Mouse (Mus musculus): ENCODE results near the gene Hdac9. TPM values are rescaled to one million over a fixed set of nuclear protein-coding genes. Genes with fewer than 3 reads are reported as not detected.
"Not testable (repeated sequence)": the region's sequence is repeated elsewhere in the genome, so short reads cannot be mapped to it uniquely, and the experiment has no call there.

Hdac9 gene
- polyA plus RNA-seq, 1 experiment from 2014 or later: 5.1 TPM

GRCm38 (mm10) chr12:34452643-34453042, 464.3 kb downstream of the Hdac9 start:
- no peak for ATAC-seq (replicated peaks; ENCODE audit: low FRiP score)
- Histone ChIP-seq H3K27ac (no peak overlapping the region), H3K4me3 (replicated peaks) (no peak overlapping the region), H3K9me3 (replicated peaks) (no peaks in the 10 kb centered on the region), H3K27me3 (no peaks in the 10 kb centered on the region), H3K4me1 (no peaks in the 10 kb centered on the region), H3K36me3 (no peaks in the 10 kb centered on the region), H3K9ac (no peak overlapping the region), H3K4me2 (no peak overlapping the region)
- 64% methylated on average over 5 of the region's 5 CpGs for WGBS

GRCm38 (mm10) chr12:34451198-34451597, 465.7 kb downstream of the Hdac9 start:
- no peak overlapping the region for H3K27ac ChIP-seq
- no peaks in the 10 kb centered on the region for H3K4me1 ChIP-seq
- WGBS: 67% methylated on average over 2 of the region's 2 CpGs
- H3K27me3 ChIP-seq: no peaks in the 10 kb centered on the region
- H3K36me3 ChIP-seq: no peaks in the 10 kb centered on the region
- no peak overlapping the region for H3K4me3 ChIP-seq (replicated peaks)
- H3K4me2 ChIP-seq: no peak overlapping the region
- no peaks in the 10 kb centered on the region for H3K9me3 ChIP-seq (replicated peaks)
- no peak for ATAC-seq (replicated peaks; ENCODE audit: low FRiP score)
- H3K9ac ChIP-seq: no peak overlapping the region

- H3K36me3 ChIP-seq; H3K4me1 ChIP-seq; H3K27ac ChIP-seq; H3K27me3 ChIP-seq; ATAC-seq (replicated peaks; ENCODE audit: low FRiP score); H3K4me2 ChIP-seq; H3K9me3 ChIP-seq (replicated peaks); H3K9ac ChIP-seq; H3K4me3 ChIP-seq (replicated peaks): not testable (repeated sequence)
- WGBS: 88% methylated on average over 1 of the region's 1 CpGs
Observed at GRCm38 (mm10) chr12:34444724-34445123, 472.2 kb downstream of the Hdac9 start.

- Histone ChIP-seq H3K4me1 (no peaks in the 10 kb centered on the region), H3K27ac (no peak overlapping the region), H3K9ac (no peak overlapping the region), H3K4me3 (replicated peaks) (no peak overlapping the region), H3K27me3 (no peaks in the 10 kb centered on the region), H3K36me3 (no peaks in the 10 kb centered on the region), H3K9me3 (replicated peaks) (no peaks in the 10 kb centered on the region), H3K4me2 (no peak overlapping the region)
- 72% methylated on average over 8 of the region's 8 CpGs for WGBS
- no peak for ATAC-seq (replicated peaks; ENCODE audit: low FRiP score)
Observed at GRCm38 (mm10) chr12:34440930-34441329, 476.0 kb downstream of the Hdac9 start.

GRCm38 (mm10) chr12:34432919-34433318, 484.0 kb downstream of the Hdac9 start:
- Histone ChIP-seq H3K4me2 (no peak overlapping the region), H3K27ac (no peak overlapping the region), H3K4me3 (replicated peaks) (no peak overlapping the region), H3K27me3 (no peaks in the 10 kb centered on the region), H3K9ac (no peak overlapping the region), H3K36me3 (no peaks in the 10 kb centered on the region), H3K4me1 (no peaks in the 10 kb centered on the region), H3K9me3 (replicated peaks) (no peaks in the 10 kb centered on the region)
- 47% methylated on average over 6 of the region's 6 CpGs for WGBS
- no peak for ATAC-seq (replicated peaks; ENCODE audit: low FRiP score)

GRCm38 (mm10) chr12:34432461-34432860, 484.4 kb downstream of the Hdac9 start:
- H3K4me3 ChIP-seq (replicated peaks): no peak overlapping the region
- no peaks in the 10 kb centered on the region for H3K36me3 ChIP-seq
- no peak overlapping the region for H3K9ac ChIP-seq
- no peaks in the 10 kb centered on the region for H3K9me3 ChIP-seq (replicated peaks)
- 46% methylated on average over 5 of the region's 5 CpGs for WGBS
- no peak overlapping the region for H3K27ac ChIP-seq
- ATAC-seq (replicated peaks; ENCODE audit: low FRiP score): no peak; the same call in 1 of the 2 replicates
- no peaks in the 10 kb centered on the region for H3K4me1 ChIP-seq
- no peaks in the 10 kb centered on the region for H3K27me3 ChIP-seq
- no peak overlapping the region for H3K4me2 ChIP-seq

- H3K4me3 ChIP-seq (replicated peaks): no peak overlapping the region
- H3K4me1 ChIP-seq: no peaks in the 10 kb centered on the region
- no peak for ATAC-seq (replicated peaks; ENCODE audit: low FRiP score)
- no peaks in the 10 kb centered on the region for H3K36me3 ChIP-seq
- H3K4me2 ChIP-seq: no peak overlapping the region
- no peaks in the 10 kb centered on the region for H3K27me3 ChIP-seq
- WGBS: 83% methylated on average over 5 of the region's 5 CpGs
- no peak overlapping the region for H3K27ac ChIP-seq
- no peaks in the 10 kb centered on the region for H3K9me3 ChIP-seq (replicated peaks)
- H3K9ac ChIP-seq: no peak overlapping the region
Observed at GRCm38 (mm10) chr12:34431832-34432231, 485.1 kb downstream of the Hdac9 start.

- ATAC-seq (replicated peaks; ENCODE audit: low FRiP score): no peak
- no peak overlapping the region for H3K27ac ChIP-seq
- 81% methylated on average over 2 of the region's 2 CpGs for WGBS
Observed at GRCm38 (mm10) chr12:34425468-34425867, 491.4 kb downstream of the Hdac9 start.

GRCm38 (mm10) chr12:34408139-34408538, 508.8 kb downstream of the Hdac9 start:
- no peaks in the 10 kb centered on the region for H3K9me3 ChIP-seq (replicated peaks)
- no peak overlapping the region for H3K27ac ChIP-seq
- H3K4me1 ChIP-seq: no peaks in the 10 kb centered on the region
- 0 out of 2 replicates have a peak, but pooled peaks cover 3% of the 10 kb centered on the region for H3K27me3 ChIP-seq
- no peak overlapping the region for H3K4me2 ChIP-seq
- 20% methylated on average over 3 of the region's 3 CpGs for WGBS
- no peaks in the 10 kb centered on the region for H3K36me3 ChIP-seq
- peak; percentile 80 for ATAC-seq (replicated peaks; ENCODE audit: low FRiP score)
- H3K4me3 ChIP-seq (replicated peaks): no peak overlapping the region
- no peak overlapping the region for H3K9ac ChIP-seq

More at GRCm38 (mm10) chr12:34425468-34425867, 491.4 kb downstream of the Hdac9 start:
- no peaks in the 10 kb centered on the region for H3K36me3 ChIP-seq
- H3K27me3 ChIP-seq: no peaks in the 10 kb centered on the region
- no peaks in the 10 kb centered on the region for H3K9me3 ChIP-seq (replicated peaks)
- no peak overlapping the region for H3K4me3 ChIP-seq (replicated peaks)
- H3K4me1 ChIP-seq: no peaks in the 10 kb centered on the region
- no peak overlapping the region for H3K4me2 ChIP-seq
- no peak overlapping the region for H3K9ac ChIP-seq

GRCm38 (mm10) chr12:34407143-34407542, 509.8 kb downstream of the Hdac9 start:
- Histone ChIP-seq H3K36me3 (no peaks in the 10 kb centered on the region), H3K9me3 (replicated peaks) (no peaks in the 10 kb centered on the region), H3K4me2 (no peak overlapping the region), H3K4me3 (replicated peaks) (no peak overlapping the region), H3K27ac (no peak overlapping the region), H3K9ac (no peak overlapping the region), H3K4me1 (no peaks in the 10 kb centered on the region), H3K27me3 (0 out of 2 replicates have a peak, but pooled peaks cover 6% of the 10 kb centered on the region)
- no peak for ATAC-seq (replicated peaks; ENCODE audit: low FRiP score)
- 29% methylated on average over 3 of the region's 3 CpGs for WGBS

- Histone ChIP-seq H3K27me3 (0 out of 2 replicates have a peak, but pooled peaks cover 6% of the 10 kb centered on the region), H3K27ac (no peak overlapping the region), H3K36me3 (no peaks in the 10 kb centered on the region), H3K9ac (no peak overlapping the region), H3K4me1 (no peaks in the 10 kb centered on the region), H3K4me2 (no peak overlapping the region), H3K9me3 (replicated peaks) (no peaks in the 10 kb centered on the region), H3K4me3 (replicated peaks) (no peak overlapping the region)
- no peak for ATAC-seq (replicated peaks; ENCODE audit: low FRiP score)
- 90% methylated on average over 7 of the region's 7 CpGs for WGBS
Observed at GRCm38 (mm10) chr12:34402065-34402464, 514.8 kb downstream of the Hdac9 start.

GRCm38 (mm10) chr12:34398611-34399010, 518.3 kb downstream of the Hdac9 start:
- 0 out of 2 replicates have a peak, but pooled peaks cover 3% of the 10 kb centered on the region for H3K27me3 ChIP-seq
- no peak overlapping the region for H3K4me3 ChIP-seq (replicated peaks)
- no peak overlapping the region for H3K4me2 ChIP-seq
- H3K27ac ChIP-seq: no peak overlapping the region
- H3K9me3 ChIP-seq (replicated peaks): no peaks in the 10 kb centered on the region
- no peak overlapping the region for H3K9ac ChIP-seq
- ATAC-seq (replicated peaks; ENCODE audit: low FRiP score): no peak
- H3K4me1 ChIP-seq: no peaks in the 10 kb centered on the region
- no peaks in the 10 kb centered on the region for H3K36me3 ChIP-seq
- 90% methylated on average over 10 of the region's 10 CpGs for WGBS

GRCm38 (mm10) chr12:34394342-34394741, 522.6 kb downstream of the Hdac9 start:
- Histone ChIP-seq H3K4me2 (no peak overlapping the region), H3K9me3 (replicated peaks) (no peaks in the 10 kb centered on the region), H3K36me3 (no peaks in the 10 kb centered on the region), H3K9ac (no peak overlapping the region), H3K27me3 (no peaks in the 10 kb centered on the region), H3K4me3 (replicated peaks) (no peak overlapping the region), H3K27ac (no peak overlapping the region), H3K4me1 (no peaks in the 10 kb centered on the region)
- no peak for ATAC-seq (replicated peaks; ENCODE audit: low FRiP score)
- 38% methylated on average over 3 of the region's 3 CpGs for WGBS
